In genomic region chr7:102266401-102267042, GRCm38 (mm10) we compare ENCODE assay signal across 1 mouse cellular context.
TF ChIP-seq lines count a peak whose summit lies in the region.

No protein-coding gene starts in this region.

TF ChIP-seq in MEL, 35 proteins besides CTCF, POLR2A, EP300 and RAD21 (continued from another document):
- no peak for TF ChIP-seq ZC3H11A (IDR thresholded peaks at IDR 0.05; ENCODE audit: low read depth, low read length)
- peak; percentile 74 for TF ChIP-seq MXI1 (IDR thresholded peaks at IDR 0.05; ENCODE audit: low read depth, low read length)
- TF ChIP-seq SMC3 (IDR thresholded peaks at IDR 0.05; ENCODE audit: low read depth, low read length), result peak; percentile 28; the same call in 1 of the 2 replicates
- TF ChIP-seq ETS1 (IDR thresholded peaks at IDR 0.05; ENCODE audit: low read depth, low read length), result peak; percentile 77
- peak; percentile 58 for TF ChIP-seq TBP (IDR thresholded peaks at IDR 0.05; ENCODE audit: low read depth, low read length)
- peak; percentile 21; the same call in 1 of the 2 replicates for TF ChIP-seq ZKSCAN1 (IDR thresholded peaks at IDR 0.05; ENCODE audit: low read depth, low read length)
- peak; percentile 80 for TF ChIP-seq ELF1 (IDR thresholded peaks at IDR 0.05; ENCODE audit: low read depth, low read length)
- TF ChIP-seq NRF1 (IDR thresholded peaks at IDR 0.05; ENCODE audit: insufficient read depth, low read depth, low read length, poor library complexity, severe bottlenecking), result no peak
- peak; percentile 63 for TF ChIP-seq RCOR1 (IDR thresholded peaks at IDR 0.05; ENCODE audit: low read depth, low read length)
- peak; percentile 98 for TF ChIP-seq ZNF384 (IDR thresholded peaks at IDR 0.05; ENCODE audit: low read depth, low read length)
- no peak for TF ChIP-seq GABPA (IDR thresholded peaks at IDR 0.05; ENCODE audit: low read depth, low read length)
- TF ChIP-seq POLR2AphosphoS5 (IDR thresholded peaks at IDR 0.05; ENCODE audit: borderline replicate concordance, low read depth, low read length), result no peak
- peak; percentile 22 for TF ChIP-seq HCFC1 (IDR thresholded peaks at IDR 0.05; ENCODE audit: low read depth, low read length)
TF ChIP-seq in MEL: peak in this region for 23.
